Mouse (Mus musculus) telencephalon, adult 2 months (tissue): Measurements from ENCODE around the gene Lrrn4cl.
"Not testable (repeated sequence)": the region's sequence is repeated elsewhere in the genome, so short reads cannot be mapped to it uniquely, and the experiment has no call there.

Experiments used
- DNase-seq: peaks from one replicate; pipeline ENCODE4 v3.0.0-alpha.2; 2011; ENCODE audit warnings: low read depth, low spot score

Gene Lrrn4cl

DNA sequence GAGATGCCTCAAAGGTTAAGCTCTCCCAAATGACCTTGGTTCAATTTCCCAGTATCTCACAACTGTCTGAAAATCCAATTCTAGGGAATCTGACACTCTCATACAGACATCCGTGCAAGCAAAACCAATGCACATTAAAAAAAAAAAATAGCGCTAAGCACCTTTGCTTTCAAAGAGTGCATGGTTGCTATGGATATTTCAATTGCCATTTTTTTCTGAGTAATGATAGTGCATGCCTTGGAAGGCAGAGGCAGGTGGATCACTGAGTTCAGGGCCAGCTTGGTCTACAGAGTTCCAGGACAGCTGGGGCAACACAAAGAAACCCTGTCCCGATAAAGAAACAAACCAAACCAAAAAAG lies 30.4 kb downstream of the Lrrn4cl start:
- no peak for DNase-seq

DNA sequence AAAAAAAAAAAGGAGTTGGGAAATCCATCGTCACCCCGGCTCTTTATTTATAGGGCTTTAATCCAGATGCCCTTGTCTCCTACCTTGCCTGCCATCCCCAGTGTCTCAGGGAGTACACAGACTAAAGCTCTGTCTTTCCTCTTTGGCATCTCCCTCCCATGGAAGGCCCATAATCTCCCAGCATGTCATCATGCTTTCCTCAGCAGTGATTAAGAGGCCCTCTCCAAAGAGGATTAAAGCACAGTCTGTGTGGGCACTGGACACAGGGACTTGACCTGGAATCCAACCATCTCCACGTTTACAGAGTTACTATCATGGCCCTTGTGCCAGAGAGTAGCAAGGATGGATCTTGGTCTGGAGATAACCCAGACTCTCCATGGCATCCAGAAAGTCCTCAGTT lies 33.0 kb downstream of the Lrrn4cl start, which contains the start of the genes Lbhd1 and Gm49403:
TSS of gene Lbhd1 (plus strand) at position 117 of the 400 bp plus-strand sequence.
TSS of gene Gm49403 (plus strand) at position 315 of the 400 bp plus-strand sequence.
- DNase-seq: no peak

DNA sequence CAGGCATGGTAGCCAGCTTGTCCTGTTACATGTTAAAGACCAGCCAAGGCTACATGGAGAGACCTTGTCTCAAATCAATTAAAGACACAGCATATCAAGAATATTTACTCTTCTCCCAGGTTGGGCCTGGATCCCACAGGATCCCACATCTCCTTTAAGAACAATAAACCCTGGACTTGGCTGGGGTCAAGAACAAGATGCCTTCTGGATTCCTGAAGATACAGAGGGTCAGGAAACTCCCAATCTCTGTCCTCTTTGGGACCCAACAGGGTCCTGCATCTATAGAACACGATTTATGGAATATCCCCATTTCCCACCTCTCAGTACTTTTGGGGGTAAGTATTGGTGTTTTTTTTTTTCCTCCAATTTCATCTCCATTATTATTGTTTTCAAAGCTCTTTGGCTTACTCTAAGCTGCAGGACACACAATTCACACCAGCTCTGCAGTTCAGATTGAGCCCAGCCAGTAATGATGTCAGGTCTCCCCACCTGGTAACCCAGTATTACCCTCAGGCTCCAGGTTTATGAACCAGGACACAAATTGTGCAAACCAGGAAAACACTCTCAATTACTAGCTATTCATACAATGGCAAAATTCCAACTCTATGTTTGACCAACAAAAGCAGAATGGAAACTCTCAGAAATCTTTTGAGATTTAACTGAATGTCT lies 36.5 kb downstream of the Lrrn4cl start:
- no peak for DNase-seq

DNA sequence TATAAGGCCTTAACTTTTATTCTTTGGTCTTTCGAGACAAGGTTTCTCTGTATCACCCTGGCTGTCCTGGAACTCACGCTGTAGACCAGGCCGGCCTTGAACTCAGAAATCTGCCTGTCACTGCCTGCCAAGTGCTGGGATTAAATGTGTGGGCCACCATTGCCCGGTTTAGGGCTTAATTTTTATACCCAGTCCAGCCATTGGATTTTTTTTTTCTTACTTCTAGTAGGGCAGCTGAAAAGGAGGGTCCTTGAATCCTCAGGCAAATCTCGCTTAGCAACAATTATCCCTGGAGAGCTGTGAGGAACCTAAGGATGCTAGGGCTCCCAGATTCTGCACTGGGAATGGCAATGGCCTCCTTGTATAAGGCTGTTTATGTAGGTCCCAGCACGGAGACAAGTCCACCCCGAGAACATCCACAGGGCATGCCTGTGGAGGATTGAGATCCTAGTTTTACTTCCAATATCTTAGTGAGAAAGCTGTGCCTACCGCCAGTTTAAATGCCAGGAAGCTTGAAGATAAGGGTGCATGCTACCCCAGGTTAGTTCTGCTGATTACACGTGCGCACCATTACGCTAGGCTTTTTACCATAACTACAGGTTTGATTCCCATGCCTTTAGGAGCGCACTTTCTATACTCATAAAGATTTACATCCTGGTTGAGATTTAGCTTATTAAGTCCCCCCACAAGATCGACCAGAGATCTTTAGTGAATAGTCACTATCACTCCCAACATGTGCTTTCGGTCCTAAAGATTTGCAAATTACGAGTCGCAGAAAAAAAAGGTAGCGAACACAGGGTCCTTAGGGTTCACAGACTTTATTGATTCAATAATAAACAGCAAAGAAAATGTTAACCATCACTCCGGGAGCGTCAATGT lies 37.3 kb downstream of the Lrrn4cl start:
- DNase-seq: no peak

DNA sequence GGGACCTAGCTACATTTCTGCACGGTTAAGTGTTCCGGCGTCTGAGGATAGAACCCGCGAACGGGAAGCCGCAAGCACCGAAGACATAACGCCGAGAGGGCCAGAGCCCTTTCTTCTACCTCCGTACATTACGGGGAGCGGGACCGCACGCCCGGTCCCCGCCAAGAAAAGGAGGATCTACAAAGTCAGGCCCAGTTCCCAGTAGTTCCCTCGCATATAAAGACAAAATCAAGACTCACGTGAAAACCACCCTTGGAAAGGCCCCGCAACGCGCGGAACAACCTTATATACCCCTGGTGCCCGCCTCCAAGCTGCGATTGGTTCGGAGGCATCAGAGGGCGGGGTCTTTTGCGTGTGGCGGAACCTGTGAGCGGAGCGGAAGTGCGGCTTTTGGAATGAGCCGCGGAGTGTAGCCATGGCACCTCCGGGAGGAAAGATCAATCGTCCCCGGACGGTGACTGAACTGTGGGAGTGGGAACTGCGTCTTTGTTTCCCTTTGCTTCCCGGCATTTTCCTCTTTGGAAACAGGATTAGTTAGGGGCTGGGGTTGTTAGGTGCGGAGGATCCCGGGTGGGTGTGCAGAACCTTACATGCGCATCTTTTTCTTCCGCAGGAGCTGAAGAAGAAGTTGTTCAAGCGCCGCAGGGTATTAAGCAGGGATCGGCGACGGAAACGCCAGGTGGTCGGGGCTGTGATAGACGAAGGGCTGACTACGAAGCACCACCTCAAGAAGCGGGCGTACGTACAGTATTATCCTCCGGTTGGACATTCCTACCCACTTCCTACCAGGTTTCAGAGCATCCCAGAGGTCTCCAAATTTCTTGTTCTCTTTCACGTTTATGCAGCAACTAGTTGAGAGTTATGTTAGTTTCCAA lies 38.2 kb downstream of the Lrrn4cl start, which contains the start of the genes 1810009A15Rik and Gm49416:
TSS of gene 1810009A15Rik (plus strand) at position 343 of the 875 bp plus-strand sequence.
TSS of gene Gm49416 (plus strand) at position 416 of the 875 bp plus-strand sequence.
- DNase-seq: peak; percentile 92

DNA sequence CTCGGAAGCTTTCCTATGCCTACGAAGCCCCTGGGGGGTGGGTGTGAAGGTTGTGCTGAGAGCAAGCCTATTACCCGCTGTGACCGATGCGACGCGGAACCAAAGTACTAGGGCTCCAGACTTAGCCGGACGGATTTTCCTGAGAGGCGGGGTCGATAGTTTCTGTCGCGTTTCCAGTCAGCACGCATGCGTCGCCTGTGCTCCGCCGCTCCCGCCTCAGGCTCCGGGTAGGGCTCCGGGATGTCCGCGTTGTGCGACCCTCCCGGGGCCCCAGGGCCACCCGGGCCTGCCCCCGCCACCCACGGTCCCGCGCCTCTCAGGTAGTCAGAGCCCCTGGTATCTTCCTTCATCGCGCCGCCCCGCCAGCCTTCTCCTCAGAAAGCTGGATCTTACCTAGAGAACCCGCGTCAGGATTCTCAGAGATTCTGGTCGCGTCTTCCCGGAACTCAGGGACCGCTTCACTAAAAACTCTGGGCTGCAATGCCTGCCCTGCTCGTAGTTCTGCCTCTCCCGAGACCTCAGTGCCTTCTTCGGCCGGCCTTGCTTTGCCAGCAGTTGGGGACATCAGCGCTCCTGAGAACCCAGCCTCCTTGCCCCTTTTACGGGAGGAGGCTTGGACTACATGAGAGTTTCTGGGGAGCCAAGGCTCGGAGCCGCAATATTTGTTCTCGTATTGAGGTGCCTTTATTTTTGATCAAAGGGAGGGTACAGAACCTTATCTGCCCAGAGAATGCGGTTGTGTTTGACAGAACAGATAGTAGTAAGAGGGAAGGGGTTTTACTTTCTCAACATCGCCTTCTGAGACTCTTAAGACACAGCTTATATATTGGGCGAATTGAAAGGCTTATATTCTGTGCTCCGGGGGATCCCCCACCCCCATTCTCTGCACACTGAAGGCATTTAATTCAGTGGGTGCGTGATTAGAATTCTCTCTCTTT lies 42.5 kb downstream of the Lrrn4cl start, which contains the start of gene Ints5:
TSS of gene Ints5 (plus strand) at position 177 of the 938 bp plus-strand sequence.
- DNase-seq: peak; percentile 87

DNA sequence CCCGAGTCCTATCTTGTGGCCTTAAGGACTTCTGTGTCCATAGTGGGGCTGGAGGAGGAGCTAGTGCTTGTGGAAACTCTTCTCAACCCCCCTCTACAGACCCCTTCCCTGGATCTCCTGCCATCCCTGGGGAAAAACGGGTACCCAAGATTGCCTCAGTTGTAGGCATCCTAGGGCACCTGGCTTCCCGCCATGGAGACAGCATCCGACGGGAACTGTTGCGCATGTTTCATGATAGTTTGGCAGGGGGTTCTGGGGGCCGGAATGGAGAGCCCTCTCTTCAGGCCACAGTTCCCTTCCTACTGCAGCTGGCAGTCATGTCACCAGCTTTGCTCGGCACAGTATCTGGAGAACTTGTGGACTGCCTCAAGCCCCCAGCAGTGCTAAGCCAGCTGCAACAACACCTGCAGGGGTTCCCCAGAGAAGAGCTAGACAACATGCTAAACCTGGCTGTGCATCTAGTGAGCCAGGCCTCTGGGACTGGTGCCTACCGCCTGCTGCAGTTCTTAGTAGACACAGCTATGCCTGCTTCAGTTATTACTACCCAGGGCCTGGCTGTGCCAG lies 44.9 kb downstream of the Lrrn4cl start:
- DNase-seq: no peak

DNA sequence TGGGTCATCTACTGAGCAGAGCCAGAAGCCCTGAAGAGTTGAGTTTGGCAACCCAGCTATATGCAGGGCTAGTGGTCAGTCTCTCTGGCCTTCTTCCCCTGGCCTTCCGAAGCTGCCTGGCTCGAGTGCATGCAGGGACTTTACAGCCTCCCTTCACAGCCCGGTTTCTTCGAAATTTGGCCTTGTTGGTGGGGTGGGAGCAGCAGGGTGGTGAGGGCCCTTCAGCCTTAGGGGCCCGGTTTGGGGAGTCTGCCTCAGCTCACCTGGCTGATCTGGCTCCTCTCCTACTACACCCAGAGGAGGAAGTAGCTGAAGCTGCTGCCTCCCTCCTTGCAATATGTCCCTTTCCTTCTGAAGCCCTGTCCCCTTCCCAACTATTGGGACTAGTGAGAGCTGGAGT lies 45.7 kb downstream of the Lrrn4cl start:
- not testable (repeated sequence) for DNase-seq

DNA sequence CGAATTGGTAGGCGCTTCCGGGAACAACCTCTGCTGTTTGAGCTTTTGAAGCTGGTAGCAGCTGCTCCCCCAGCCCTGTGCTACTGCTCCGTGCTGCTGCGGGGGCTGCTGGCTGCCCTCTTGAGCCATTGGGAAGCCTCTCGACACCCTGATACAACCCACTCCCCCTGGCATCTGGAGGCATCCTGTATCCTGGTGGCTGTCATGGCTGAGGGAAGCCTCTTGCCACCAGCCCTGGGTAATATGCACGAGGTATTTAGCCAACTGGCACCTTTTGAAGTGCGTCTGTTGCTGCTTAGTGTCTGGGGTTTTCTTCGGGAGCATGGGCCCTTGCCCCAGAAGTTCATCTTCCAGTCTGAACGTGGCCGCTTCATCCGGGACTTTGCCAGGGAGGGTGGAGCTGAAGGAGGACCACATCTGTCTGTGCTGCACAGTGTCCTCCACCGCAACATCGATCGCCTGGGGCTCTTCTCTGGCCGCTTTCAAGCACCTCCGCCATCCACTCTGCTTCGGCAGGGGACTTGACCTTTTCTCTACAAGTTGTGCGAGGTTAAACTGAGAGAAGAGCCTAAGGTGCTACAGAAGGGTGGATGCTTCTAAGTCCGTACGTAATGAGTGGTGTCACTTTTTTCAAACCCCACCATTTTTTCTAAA lies 46.8 kb downstream of the Lrrn4cl start:
- not testable (repeated sequence) for DNase-seq

DNA sequence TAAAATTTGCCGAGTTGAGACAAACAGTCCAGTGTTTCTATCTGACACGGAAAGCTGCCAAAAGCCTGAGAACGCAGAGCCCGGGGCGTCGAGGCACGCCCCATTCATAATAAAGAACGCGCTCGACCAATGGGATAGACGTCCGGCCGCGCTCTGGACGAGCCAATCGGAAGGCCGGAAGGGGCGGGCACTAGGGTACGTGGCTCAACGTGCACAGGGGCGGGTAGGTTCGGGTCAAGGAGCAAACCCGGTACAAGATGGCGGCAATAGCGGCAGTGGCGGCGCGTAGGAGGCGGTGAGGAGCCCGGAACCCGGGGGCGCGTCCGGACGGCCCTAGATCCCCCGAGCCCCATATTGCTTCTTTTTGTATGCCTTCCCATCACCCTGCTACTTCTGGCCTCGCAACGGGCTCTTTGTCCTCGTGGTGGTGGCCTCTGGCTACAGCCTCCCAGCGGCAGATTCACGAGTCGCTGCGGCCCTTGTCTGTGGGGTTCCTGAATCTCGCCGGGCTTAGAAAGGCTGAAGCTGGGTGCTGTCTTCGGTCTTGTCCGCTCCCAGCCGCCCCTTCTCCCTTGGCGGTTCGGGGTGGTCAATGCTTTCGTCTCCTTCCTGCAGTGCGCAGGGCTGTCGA lies 47.4 kb downstream of the Lrrn4cl start, which contains the start of gene Ganab:
TSS of gene Ganab (plus strand) at position 207 of the 631 bp plus-strand sequence.
- peak; percentile 92 for DNase-seq

DNA sequence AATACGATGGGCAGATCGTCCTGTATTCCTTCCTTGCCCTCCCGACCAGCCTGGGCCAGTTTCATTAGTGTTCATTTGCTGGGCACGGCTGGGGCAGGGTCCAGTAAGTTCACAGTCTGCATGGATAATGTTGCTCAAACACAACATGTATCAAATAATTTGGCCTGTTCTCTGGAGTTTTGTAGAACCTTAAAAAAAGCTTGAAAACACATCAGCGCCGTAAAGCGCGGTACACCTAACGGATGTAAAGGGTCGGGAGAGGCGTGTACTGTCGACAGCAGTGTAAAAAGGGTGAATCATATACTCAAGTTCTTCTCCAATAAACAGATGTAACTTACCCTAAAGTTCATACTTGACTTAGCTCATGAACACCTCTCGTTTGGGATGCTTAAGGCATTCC lies 48.0 kb downstream of the Lrrn4cl start:
- no peak for DNase-seq

DNA sequence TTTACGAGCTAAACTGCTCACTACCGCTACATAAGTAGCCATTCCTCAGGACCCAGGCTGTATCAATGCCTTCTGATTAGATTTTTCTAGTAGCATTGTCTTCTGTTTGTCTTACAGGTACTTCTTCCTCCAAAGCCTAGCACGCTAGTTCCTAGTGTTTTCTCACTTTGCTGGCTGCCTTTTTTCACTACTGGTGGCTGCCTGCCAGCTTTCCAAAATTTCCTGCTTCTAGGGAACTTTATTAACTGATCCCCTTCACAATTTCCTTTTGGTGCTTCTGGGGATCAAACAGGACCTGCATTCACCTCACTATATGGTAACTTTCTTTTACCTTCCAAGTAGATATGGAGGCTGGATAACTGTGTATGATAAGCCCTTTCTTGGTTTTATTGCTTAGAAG lies 48.5 kb downstream of the Lrrn4cl start:
- no peak for DNase-seq

DNA sequence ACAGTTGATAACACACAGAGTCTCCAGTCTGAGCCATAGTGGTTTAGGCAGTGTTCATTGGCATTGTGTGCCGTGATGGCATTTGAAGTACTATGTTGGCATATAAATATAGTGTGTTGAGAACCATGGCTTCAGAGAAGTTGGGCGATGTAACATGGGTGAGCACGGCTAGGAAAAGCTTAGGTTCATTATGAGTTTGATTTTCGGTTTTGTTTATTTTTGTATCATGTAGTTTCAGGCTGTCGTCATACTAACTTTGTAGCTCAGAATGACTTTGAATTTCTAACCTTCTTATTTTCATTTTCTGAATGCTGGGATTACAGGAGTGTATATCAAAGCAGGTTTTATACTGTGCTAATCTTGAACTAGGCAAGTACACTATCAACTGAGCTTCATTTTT lies 52.8 kb downstream of the Lrrn4cl start:
- no peak for DNase-seq
